Mouse (Mus musculus) heart, postnatal 4 days (tissue): ENCODE results near the gene Plch1. TPM values are rescaled to one million over a fixed set of nuclear protein-coding genes. Genes with fewer than 3 reads are reported as not detected.

ENCODE experiments used
- DNase-seq: peaks from one replicate; pipeline ENCODE4 v3.0.0; 2021
- total RNA-seq, 2 experiments: library from RNA; stranded (reverse); gene quantifications; 2 replicates each; pipeline ENCODE4 v1.2.3; 2021

The Plch1 gene
- total RNA-seq: under 1 TPM; 0.41 to 0.60 TPM

DNA sequence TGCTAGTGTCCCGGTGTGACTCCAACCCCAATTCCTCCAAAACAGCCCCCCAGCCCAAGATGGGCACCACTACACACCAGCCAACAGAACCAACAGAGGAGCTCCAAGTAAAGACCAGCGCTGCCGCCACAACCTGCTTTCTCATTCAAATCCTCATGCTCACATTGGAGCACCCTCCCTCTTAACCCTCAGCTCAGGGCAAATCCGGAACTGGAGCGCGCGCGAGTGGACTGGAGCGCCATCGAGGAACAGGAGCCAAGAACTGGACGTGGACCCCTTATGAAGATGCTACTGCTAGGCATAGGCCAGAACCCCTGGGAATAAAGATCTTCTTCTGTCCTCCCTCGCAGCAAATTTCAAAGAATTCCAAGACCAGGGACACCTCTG, at the start of gene Plch1:
Plch1 (minus strand) TSS at position 164 of the 387 bp plus-strand sequence.
- DNase-seq: peak; percentile 55

GRCm38 (mm10) chr3:63941204-63941850, 42.1 kb upstream of the Plch1 start:
- no peak for DNase-seq

DNA sequence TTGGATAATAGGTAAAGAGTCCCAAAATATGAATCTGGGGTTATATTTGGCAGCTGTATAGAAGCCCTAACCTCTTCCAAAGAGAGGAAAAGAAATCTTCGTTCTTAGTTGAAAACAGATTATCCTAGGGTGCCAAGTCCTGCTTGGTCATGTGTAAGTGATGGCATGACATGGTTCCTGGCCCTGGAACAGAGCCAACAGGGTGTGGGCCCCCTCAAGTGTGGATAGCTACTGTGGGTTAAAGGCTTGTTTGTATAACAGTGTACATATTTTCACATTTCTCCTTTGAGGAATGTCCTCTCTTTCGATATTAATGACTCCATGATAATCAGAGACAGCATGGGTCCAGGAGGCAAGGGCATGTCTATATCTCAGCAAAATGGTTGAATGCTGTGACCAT, 39.7 kb upstream of the Plch1 start:
- no peak for DNase-seq

- peak; percentile 94 for DNase-seq
These were observed 29.9 kb upstream of the Plch1 start, which contains the start of gene E130311K13Rik for GRCm38 (mm10) chr3:63928878-63929859. Gene E130311K13Rik (minus strand): TSS chr3:63929472.

DNA sequence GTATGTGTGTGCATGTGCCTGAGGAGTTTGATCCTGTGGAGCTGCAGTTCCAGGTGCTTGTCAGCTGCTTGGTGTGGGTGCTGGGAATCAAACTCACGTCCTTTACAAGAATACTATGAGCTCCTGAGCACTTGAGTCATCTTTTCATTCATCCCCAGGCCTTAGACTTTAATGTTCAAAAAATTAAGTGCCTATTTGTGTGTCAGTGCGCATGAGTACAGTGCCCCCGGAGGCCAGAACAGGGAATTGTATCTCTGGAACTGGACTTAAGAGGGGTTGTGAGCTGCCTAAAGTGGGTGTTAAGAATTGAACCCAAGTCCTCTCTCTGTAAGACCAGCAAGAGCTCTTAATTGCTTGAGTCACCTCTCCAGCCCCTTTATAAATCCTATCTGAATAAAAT, 20.4 kb upstream of the Plch1 start:
- DNase-seq: peak; percentile 14

DNA sequence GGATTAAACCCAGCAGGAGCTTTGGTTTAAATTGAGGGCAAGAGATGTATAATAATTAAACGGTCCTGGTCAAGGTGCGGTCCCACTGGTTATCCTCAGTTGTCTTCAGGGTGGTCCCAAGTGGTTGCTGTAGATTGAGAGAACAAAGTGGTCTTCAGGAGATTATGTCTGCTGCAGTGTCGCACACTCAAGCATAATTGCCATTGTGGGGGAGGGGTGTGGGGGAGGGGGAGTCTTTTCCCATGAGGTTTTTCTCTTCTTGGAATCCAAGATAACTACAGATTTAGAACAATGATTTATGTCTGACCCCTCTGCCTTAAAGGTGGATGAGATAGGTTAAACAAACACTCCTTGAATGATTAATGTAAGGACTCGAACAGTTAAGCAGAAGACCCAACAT, 11.0 kb upstream of the Plch1 start:
- no peak for DNase-seq

GRCm38 (mm10) chr3:63905241-63905640, 6.0 kb upstream of the Plch1 start:
- DNase-seq: peak; percentile 5

- DNase-seq: no peak
These were observed 4.9 kb upstream of the Plch1 start for GRCm38 (mm10) chr3:63904157-63904556.

DNA sequence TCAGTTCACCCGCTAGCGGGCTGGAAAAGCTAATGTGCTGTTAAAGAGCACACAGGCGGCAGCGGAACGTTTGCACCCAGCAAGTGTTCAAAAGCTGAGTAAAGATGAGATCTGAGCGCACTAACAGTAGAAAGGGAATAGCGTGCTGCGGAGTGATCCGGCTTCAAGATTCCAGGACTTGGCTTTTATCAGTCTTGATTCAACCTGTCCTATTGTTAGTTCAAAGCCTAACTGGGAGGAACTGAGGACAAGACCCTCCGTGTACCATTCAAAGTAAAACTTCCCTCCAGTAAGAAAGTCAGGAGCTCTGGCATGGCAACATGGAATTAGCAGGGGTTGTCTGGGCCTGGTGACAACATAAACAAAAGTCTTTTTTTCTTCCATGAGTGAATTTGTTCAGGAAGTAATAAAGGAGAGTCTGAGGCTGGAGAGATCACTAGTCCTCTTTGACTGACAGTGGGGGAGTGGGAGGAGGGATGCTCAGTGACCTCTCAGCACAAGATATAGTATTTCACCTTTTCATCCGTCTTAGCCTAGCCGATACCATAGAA, 824 bp upstream of the Plch1 start:
- DNase-seq: no peak

- peak; percentile 73 for DNase-seq
These were observed 527 bp downstream of the Plch1 start for GRCm38 (mm10) chr3:63898581-63899308.

DNA sequence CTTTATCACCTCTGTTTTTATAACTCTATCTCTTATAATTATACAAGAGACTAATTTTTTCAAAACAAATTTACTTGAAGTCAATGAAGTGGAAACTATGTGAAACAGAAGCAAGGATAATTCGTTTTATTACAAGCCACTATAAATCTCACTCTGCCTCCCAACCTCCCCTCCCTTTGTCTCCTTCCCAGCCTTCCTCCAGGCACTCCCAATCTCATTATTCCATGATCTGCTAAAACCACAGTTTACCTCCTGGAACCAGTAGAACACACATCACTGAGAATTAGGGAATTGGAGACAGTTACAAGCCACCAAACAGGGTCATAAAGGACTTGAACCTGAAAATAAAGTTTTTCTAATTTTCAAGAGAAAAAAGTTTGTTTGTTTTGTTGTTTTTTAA, 2.1 kb downstream of the Plch1 start:
- DNase-seq: no peak

DNA sequence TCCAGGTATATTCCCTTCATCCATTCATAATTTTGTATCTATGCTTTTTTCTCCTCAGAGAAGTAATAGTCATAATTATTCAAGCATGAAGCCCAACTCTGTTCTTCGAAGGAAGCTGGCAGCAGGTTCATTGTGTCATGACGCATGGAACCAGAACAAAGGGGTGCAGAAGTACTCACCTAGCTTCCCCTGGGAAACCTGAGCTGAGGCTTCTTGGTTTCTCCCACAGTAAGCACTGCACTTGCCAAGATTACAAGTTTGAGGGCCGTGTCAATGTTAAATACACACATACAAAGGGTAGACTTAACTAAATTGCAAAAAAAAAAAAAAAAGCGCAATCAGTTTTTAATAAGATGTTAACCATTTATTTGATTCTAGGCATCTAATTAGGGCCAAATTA, 3.0 kb downstream of the Plch1 start:
- no peak for DNase-seq

DNA sequence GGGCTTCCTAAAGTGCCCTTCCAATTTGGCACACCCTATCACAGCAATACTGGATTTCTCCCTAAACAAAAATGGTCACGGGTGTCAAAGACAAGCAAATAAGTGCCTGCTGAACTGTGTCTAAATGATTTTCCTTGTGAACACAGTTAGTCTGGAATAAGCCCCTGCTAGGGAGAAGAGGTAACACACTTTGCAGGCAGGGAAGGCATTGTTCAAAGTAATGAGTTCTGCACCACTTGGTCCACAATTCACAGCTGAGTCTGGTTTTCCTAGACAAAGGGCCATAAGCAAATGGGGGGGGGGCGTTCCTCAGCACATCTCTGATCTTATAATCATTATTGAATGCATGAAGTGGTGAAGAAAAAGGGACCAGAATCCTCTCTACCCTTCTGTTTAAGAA, 3.5 kb downstream of the Plch1 start:
- DNase-seq: no peak

- no peak for DNase-seq
These were observed 5.6 kb downstream of the Plch1 start for GRCm38 (mm10) chr3:63893677-63894076.

DNA sequence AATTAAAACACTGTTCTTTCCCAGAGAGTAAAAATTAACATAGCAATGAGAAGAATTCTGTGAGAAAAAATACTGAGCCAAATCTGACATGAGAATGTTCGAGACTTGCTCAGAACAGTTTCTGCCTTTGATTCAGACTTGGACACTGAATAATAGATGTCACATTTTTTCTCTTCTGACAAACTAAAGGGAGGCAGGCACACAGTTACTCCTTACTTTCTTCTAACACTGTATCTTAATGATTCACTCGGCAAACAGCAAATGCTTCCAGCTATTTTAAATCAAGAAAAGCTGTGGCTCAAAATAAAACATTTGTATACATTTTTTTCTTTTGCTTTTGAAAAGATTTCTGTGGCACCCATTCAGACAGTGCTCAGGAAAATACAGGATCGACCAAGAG, 7.1 kb downstream of the Plch1 start:
- no peak for DNase-seq

GRCm38 (mm10) chr3:63881065-63881464, 18.2 kb downstream of the Plch1 start:
- DNase-seq: no peak

DNA sequence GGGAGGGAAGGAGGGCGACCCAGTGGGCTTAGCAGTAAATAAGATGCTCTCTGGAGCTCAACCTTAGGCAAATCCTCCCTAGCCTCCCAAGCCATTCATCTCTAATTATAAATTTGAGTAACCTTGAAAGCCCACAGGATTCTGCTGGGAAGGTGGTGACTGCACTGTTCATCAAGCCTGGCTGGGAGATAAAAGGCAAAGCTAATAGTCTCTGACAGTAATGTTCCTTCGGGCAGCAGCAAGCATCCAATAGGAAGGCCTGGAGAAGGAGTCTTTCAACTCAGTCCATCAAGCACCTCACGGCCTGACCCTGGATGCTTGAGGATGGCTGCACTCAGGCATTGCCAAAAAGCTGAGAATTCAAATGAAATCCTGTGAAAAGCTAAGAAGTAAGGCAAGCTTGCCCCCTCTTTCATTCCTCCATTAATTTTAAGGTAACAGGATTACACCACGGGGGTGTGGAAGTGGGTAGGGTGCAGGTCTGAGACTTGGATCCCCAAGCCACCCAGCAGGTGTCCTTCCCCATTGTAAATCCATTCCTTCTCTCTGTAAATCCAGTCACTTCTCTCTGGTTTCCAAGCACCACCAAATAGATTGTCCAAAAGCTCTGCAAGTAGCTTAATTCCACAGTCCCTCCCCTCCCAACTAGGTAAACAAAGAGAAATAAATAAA, 20.1 kb downstream of the Plch1 start:
- no peak for DNase-seq

- DNase-seq: no peak
These were observed 26.5 kb downstream of the Plch1 start for GRCm38 (mm10) chr3:63872818-63873217.

GRCm38 (mm10) chr3:63871249-63871648, 28.0 kb downstream of the Plch1 start:
- DNase-seq: no peak

- peak; percentile 53 for DNase-seq
These were observed 31.0 kb downstream of the Plch1 start for GRCm38 (mm10) chr3:63868285-63868684.

DNA sequence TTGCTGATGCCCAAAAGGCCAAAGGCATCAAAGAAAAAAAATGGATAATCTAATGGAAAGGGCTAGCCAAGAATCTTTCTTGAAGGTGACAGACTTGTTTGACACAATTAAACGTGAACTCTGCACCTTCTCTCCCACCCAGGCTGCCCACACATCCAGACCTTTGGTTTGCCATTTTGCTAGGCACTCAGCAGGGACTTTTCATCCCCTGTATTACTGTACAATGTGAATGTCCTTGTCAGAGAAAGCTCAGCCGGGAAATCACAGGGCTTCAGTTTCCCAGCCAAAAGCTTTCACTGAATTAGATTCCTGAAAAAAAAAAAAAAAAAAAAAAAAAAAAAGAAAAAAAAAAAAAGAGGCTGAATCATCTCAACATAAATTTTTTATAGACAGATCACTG, 34.2 kb downstream of the Plch1 start:
- DNase-seq: no peak

- no peak for DNase-seq
These were observed 36.6 kb downstream of the Plch1 start for GRCm38 (mm10) chr3:63862716-63863115.
